Comparison of ENCODE assay signal across 8 mouse cellular contexts in genomic region chr13:23435676-23436075, GRCm38 (mm10). TPM values are rescaled to one million over a fixed set of nuclear protein-coding genes. Genes with fewer than 3 reads are reported as not detected.
DNase-seq lines count a peak whose midpoint lies in the region; ATAC-seq and TF ChIP-seq lines count a peak whose summit lies in the region.

No protein-coding gene starts in this region.

- no peaks in the 10 kb centered on the region for H3K4me1 ChIP-seq in ES-E14 (ENCODE audit: control insufficient read depth in 2 of 2, insufficient read depth in 2 of 2, low read length in 2 of 2, poor library complexity in 1 of 2)
- no peaks in the 10 kb centered on the region for H3K4me1 ChIP-seq in forebrain, embryonic 14.5 days (ENCODE audit: control insufficient read depth, insufficient read depth, low read length)
- peaks cover 6% of the 10 kb centered on the region for H3K4me1 ChIP-seq in liver, adult 2 months (ENCODE audit: control insufficient read depth, insufficient read depth, low read length)
- peaks cover 10% of the 10 kb centered on the region for H3K4me1 ChIP-seq in stomach, embryonic 16.5 days (ENCODE audit: control insufficient read depth, insufficient read depth, low read length)

- TF ChIP-seq POLR2A in liver, adult 2 months (IDR thresholded peaks at IDR 0.05; ENCODE audit: extremely low read depth, insufficient read depth, low read length) = no peak

- no peaks in the 10 kb centered on the region for H3K27me3 ChIP-seq in forebrain, embryonic 14.5 days (replicated peaks; ENCODE audit: control insufficient read depth, insufficient read depth, low read length)
- H3K27me3 ChIP-seq in liver, adult 2 months (ENCODE audit: control insufficient read depth, insufficient read depth, low read length) = no peaks in the 10 kb centered on the region
- no peaks in the 10 kb centered on the region for H3K27me3 ChIP-seq in stomach, embryonic 16.5 days (ENCODE audit: control insufficient read depth, insufficient read depth, low read length)

- peak overlapping the region; percentile 56 to 73 for H3K4me3 ChIP-seq in ES-E14 (ENCODE audit: insufficient read depth in 1 of 2, low read depth in 1 of 2, low read length in 2 of 2, poor library complexity in 1 of 2, severe bottlenecking in 1 of 2)
- peak overlapping the region; percentile 28 for H3K4me3 ChIP-seq in forebrain, embryonic 14.5 days (ENCODE audit: low read depth, low read length)
- 0 out of 2 replicates have a peak overlapping the region, but pooled peaks have one; percentile 4 for H3K4me3 ChIP-seq in liver, adult 2 months (ENCODE audit: insufficient read depth, low read depth, low read length)
- H3K4me3 ChIP-seq in stomach, embryonic 16.5 days (replicated peaks; ENCODE audit: low read length) = peak overlapping the region; percentile 58

- H3K9ac ChIP-seq in ES-E14 (ENCODE audit: insufficient read depth, low read depth, low read length, poor library complexity, severe bottlenecking) = no peak overlapping the region
- H3K9ac ChIP-seq in forebrain, embryonic 14.5 days (ENCODE audit: low read length) = peak overlapping the region; percentile 41; the same call in 1 of the 2 replicates
- H3K9ac ChIP-seq in liver, adult 2 months (ENCODE audit: low read depth, low read length) = no peak overlapping the region
- peak overlapping the region; percentile 70 for H3K9ac ChIP-seq in stomach, embryonic 16.5 days (ENCODE audit: low read length)

- H3K36me3 ChIP-seq in ES-E14 (ENCODE audit: control insufficient read depth, insufficient read depth, low read length, poor library complexity, severe bottlenecking) = no peaks in the 10 kb centered on the region
- H3K36me3 ChIP-seq in forebrain, embryonic 14.5 days (ENCODE audit: control insufficient read depth, insufficient read depth, low read length) = no peaks in the 10 kb centered on the region
- H3K36me3 ChIP-seq in liver, adult 2 months (ENCODE audit: control insufficient read depth, insufficient read depth, low read length) = no peaks in the 10 kb centered on the region
- H3K36me3 ChIP-seq in stomach, embryonic 16.5 days (ENCODE audit: control insufficient read depth, insufficient read depth, low read length) = no peaks in the 10 kb centered on the region

- DNase-seq in frontal cortex, postnatal 10 days (ENCODE audit: low spot score in 2 of 2) = no peak
- no peak for DNase-seq in ES-E14 (ENCODE audit: low read depth, low spot score)
- DNase-seq in forebrain, embryonic 14.5 days (ENCODE audit: low spot score) = no peak
- DNase-seq in liver, adult 2 months (ENCODE audit: extremely low read depth, low read depth, low spot score) = peak; percentile 14
- DNase-seq in gastrocnemius, postnatal 25 days = no peak
- DNase-seq in spleen, postnatal 36 days (ENCODE audit: low spot score in 2 of 2) = no peak

- peak overlapping the region; percentile 49 for H3K4me2 ChIP-seq in forebrain, embryonic 14.5 days (ENCODE audit: low read length)
- H3K4me2 ChIP-seq in stomach, embryonic 16.5 days (ENCODE audit: low read depth, low read length) = peak overlapping the region; percentile 74

- ATAC-seq in frontal cortex, adult (ENCODE audit: low TSS enrichment) = peak; percentile 16; the same call in 1 of the 2 replicates
- ATAC-seq in forebrain, embryonic 14.5 days = no peak
- ATAC-seq in stomach, embryonic 16.5 days (ENCODE audit: insufficient read depth, low FRiP score) = no peak

- no peak overlapping the region for H3K27ac ChIP-seq in ES-E14 (ENCODE audit: insufficient read depth, low read depth, low read length, poor library complexity, severe bottlenecking)
- no peak overlapping the region for H3K27ac ChIP-seq in forebrain, embryonic 14.5 days (ENCODE audit: low read depth, low read length)
- H3K27ac ChIP-seq in liver, adult 2 months (replicated peaks; ENCODE audit: insufficient read depth, low read depth, low read length) = no peak overlapping the region
- peak overlapping the region; percentile 27; the same call in 1 of the 2 replicates for H3K27ac ChIP-seq in stomach, embryonic 16.5 days (ENCODE audit: low read length)

- in situ Hi-C loops in ES-E14 (cut with MboI; ENCODE audit: low sequenced_read_pairs in 2 of 2, unreplicated experiment in 2 of 2) = loop anchor here (25.0 kb wide), 1 partner anchor 1523 kb away; no protein-coding TSS in a partner anchor

- H3K9me3 ChIP-seq in ES-E14 (ENCODE audit: control insufficient read depth, insufficient read depth, low read depth, low read length) = no peaks in the 10 kb centered on the region
- H3K9me3 ChIP-seq in forebrain, embryonic 14.5 days (replicated peaks; ENCODE audit: control insufficient read depth, low read length) = no peaks in the 10 kb centered on the region
- no peaks in the 10 kb centered on the region for H3K9me3 ChIP-seq in stomach, embryonic 16.5 days (replicated peaks; ENCODE audit: control insufficient read depth, low read length)

- no peaks in the 10 kb centered on the region for H3K79me2 ChIP-seq in liver, adult 2 months (ENCODE audit: control insufficient read depth, insufficient read depth, low read length)

- 2% methylated on average over 12 of the region's 12 CpGs for WGBS in forebrain, embryonic 14.5 days
- 9% methylated on average over 12 of the region's 12 CpGs for WGBS in liver, adult 2 months
- WGBS in stomach, embryonic 16.5 days = 3% methylated on average over 12 of the region's 12 CpGs

- no peak for TF ChIP-seq CTCF in liver, adult 2 months (IDR thresholded peaks at IDR 0.05; ENCODE audit: low read depth, low read length)

TF ChIP-seq in ES-E14, 5 proteins besides CTCF, POLR2A, EP300 and RAD21:
- TF ChIP-seq HCFC1 (IDR thresholded peaks at IDR 0.05; ENCODE audit: borderline replicate concordance, insufficient read depth, low read length) (no peak), CHD2 (IDR thresholded peaks at IDR 0.05; ENCODE audit: low read depth, low read length) (no peak), MAFK (IDR thresholded peaks at IDR 0.05; ENCODE audit: insufficient read depth, low read depth, low read length) (no peak), ZC3H11A (IDR thresholded peaks at IDR 0.05; ENCODE audit: borderline replicate concordance, low read depth, low read length) (no peak), ZNF384 (IDR thresholded peaks at IDR 0.05; ENCODE audit: low read depth, low read length) (no peak)

RNA-seq across cellular contexts. Expression of gene Abt1, which starts 12.0 kb away (rescaled TPM):
- 10.5 and 15.5 TPM in 2 replicates for total RNA-seq in ES-E14 (2012; rRNA removed)
- polyA plus RNA-seq in forebrain, embryonic 14.5 days (2014; fragmentation: Nextera tagmentation; extraction: Ambion mirVana) = 12.9 and 13.8 TPM in 2 replicates
- total RNA-seq in liver, adult 2 months (2014; rRNA removed) = 3.5 and 3.7 TPM in 2 replicates
- 2.1 TPM in 2 replicates for polyA plus RNA-seq in liver, adult 2 months (2012; rRNA removed)
- 10.3 and 11.4 TPM in 2 replicates for polyA plus RNA-seq in stomach, embryonic 16.5 days (2015; fragmentation: Nextera tagmentation; extraction: Ambion mirVana)
- total RNA-seq in gastrocnemius, postnatal 25 days (2021) = 1 to 10 TPM; 2.9 to 3.7 TPM

RNA-seq across cellular contexts. Expression of gene Btn1a1, which starts 30.0 kb away (rescaled TPM):
- 0.11 and 0.62 TPM in 2 replicates for total RNA-seq in ES-E14 (2012; rRNA removed)
- 0.22 TPM in 1 of 2 replicates, not detected in the other for polyA plus RNA-seq in forebrain, embryonic 14.5 days (2014; fragmentation: Nextera tagmentation; extraction: Ambion mirVana)
- not detected in 2 replicates for total RNA-seq in liver, adult 2 months (2014; rRNA removed)
- not detected in 2 replicates for polyA plus RNA-seq in liver, adult 2 months (2012; rRNA removed)
- polyA plus RNA-seq in stomach, embryonic 16.5 days (2015; fragmentation: Nextera tagmentation; extraction: Ambion mirVana) = 0.21 and 0.22 TPM in 2 replicates
- total RNA-seq in gastrocnemius, postnatal 25 days (2021) = not detected

RNA-seq across cellular contexts. Expression of gene Btn2a2, which starts 53.0 kb away (rescaled TPM):
- total RNA-seq in ES-E14 (2012; rRNA removed) = 0.95 and 1.5 TPM in 2 replicates
- 0.10 TPM in 1 of 2 replicates, not detected in the other for polyA plus RNA-seq in forebrain, embryonic 14.5 days (2014; fragmentation: Nextera tagmentation; extraction: Ambion mirVana)
- not detected in 2 replicates for total RNA-seq in liver, adult 2 months (2014; rRNA removed)
- polyA plus RNA-seq in liver, adult 2 months (2012; rRNA removed) = not detected in 2 replicates
- polyA plus RNA-seq in stomach, embryonic 16.5 days (2015; fragmentation: Nextera tagmentation; extraction: Ambion mirVana) = 0.14 and 0.28 TPM in 2 replicates
- not detected for total RNA-seq in gastrocnemius, postnatal 25 days (2021)

Comparison
In these comparisons a context has a peak if more than half of its experiments do, and no peak if none do; other contexts are left out.
1. H3K4me3 ChIP-seq: peak in every context shown above with its lines; median percentile 64 in ES-E14; 58 in stomach, embryonic 16.5 days; 28 in forebrain, embryonic 14.5 days; 4 in liver, adult 2 months.
2. H3K9ac ChIP-seq: peak in forebrain, embryonic 14.5 days (single experiment) and stomach, embryonic 16.5 days (single experiment); none in ES-E14 (single experiment) and liver, adult 2 months (single experiment).